Comparison of ENCODE assay signal across 16 mouse cellular contexts in the genomic region with DNA sequence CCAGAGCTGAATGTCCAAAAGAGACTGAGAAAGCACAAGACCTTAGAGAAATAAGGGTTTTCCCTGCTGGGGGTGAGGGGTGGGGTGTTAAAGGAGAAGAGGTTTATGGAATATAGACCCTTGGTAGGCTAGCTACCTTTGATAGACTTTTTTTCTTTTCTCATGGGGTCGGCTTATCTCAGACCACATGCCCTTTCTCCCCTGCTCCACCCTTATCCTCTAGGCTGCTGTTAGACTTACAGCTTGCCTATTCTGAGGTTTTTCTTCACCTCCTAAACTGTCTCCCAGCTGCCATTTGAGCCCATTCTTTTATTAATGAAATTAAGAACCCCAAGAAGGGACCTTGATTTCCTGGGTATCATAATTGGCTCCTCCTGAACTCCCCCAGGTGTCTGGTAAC. TPM values are rescaled to one million over a fixed set of nuclear protein-coding genes. Genes with fewer than 3 reads are reported as not detected.
DNase-seq lines count a peak whose midpoint lies in the region; ATAC-seq and TF ChIP-seq lines count a peak whose summit lies in the region.
"Had no signal": no experiment of that assay in that cellular context is flagged by ENCODE, and none has a peak within 500 bp of the region (broad histone marks: within the 10 kb centered on the region; RNA-seq: fewer than 3 reads in every experiment).

No protein-coding gene starts in this region.

- no peak for DNase-seq in heart, embryonic 10.5 days (ENCODE audit: low spot score)
- DNase-seq in heart, postnatal 14 days: no peak
- no peak for DNase-seq in kidney, postnatal 0 days (ENCODE audit: low spot score)
- DNase-seq in kidney, postnatal 4 days: no peak
- DNase-seq in limb, embryonic 11.5 days (ENCODE audit: low spot score): no peak
- no peak for DNase-seq in liver, postnatal 0 days
- no peak for DNase-seq in kidney, adult 8-10 months
- DNase-seq: adrenal gland, postnatal 25 days had no signal

- peak overlapping the region; percentile 87; the same call in 1 of the 2 replicates for H3K27ac ChIP-seq in heart, embryonic 10.5 days
- H3K27ac ChIP-seq in kidney, postnatal 0 days: no peak overlapping the region
- no peak overlapping the region for H3K27ac ChIP-seq in limb, embryonic 11.5 days (replicated peaks; ENCODE audit: low read depth, low read length)
- peak overlapping the region; percentile 83 for H3K27ac ChIP-seq in liver, postnatal 0 days (ENCODE audit: low read depth)

- no peaks in the 10 kb centered on the region for H3K36me3 ChIP-seq in heart, embryonic 10.5 days
- H3K36me3 ChIP-seq in kidney, postnatal 0 days (ENCODE audit: insufficient read depth, low read length): no peaks in the 10 kb centered on the region
- H3K36me3 ChIP-seq in limb, embryonic 11.5 days (ENCODE audit: control insufficient read depth, insufficient read depth, low read length): no peaks in the 10 kb centered on the region
- no peaks in the 10 kb centered on the region for H3K36me3 ChIP-seq in liver, postnatal 0 days (replicated peaks; ENCODE audit: insufficient read depth, low read length)
- H3K36me3 ChIP-seq: G1E had no signal

- peaks cover 12% of the 10 kb centered on the region for H3K4me1 ChIP-seq in heart, embryonic 10.5 days
- H3K4me1 ChIP-seq in kidney, postnatal 0 days (replicated peaks; ENCODE audit: insufficient read depth, low read length): peaks cover 6% of the 10 kb centered on the region; the same call in 1 of the 2 replicates
- H3K4me1 ChIP-seq in limb, embryonic 11.5 days (ENCODE audit: control insufficient read depth, insufficient read depth, low read length): no peaks in the 10 kb centered on the region
- H3K4me1 ChIP-seq in liver, postnatal 0 days (ENCODE audit: insufficient read depth): peaks cover 25% of the 10 kb centered on the region

- intact Hi-C loops in heart, postnatal 14 days (cut with DNase I): no loop called here

- peak overlapping the region; percentile 56; the same call in 1 of the 2 replicates for H3K4me3 ChIP-seq in heart, embryonic 10.5 days
- H3K4me3 ChIP-seq in kidney, postnatal 0 days (replicated peaks; ENCODE audit: low read depth, low read length): no peak overlapping the region; the same call in 1 of the 2 replicates
- H3K4me3 ChIP-seq in limb, embryonic 11.5 days (ENCODE audit: low read depth, low read length): no peak overlapping the region
- peak overlapping the region; percentile 43 for H3K4me3 ChIP-seq in liver, postnatal 0 days (ENCODE audit: low read depth, low read length)
- H3K4me3 ChIP-seq: myocyte had no signal

- 68% methylated on average over 1 of the region's 1 CpGs for WGBS in heart, embryonic 10.5 days
- 82% methylated on average over 1 of the region's 1 CpGs for WGBS in kidney, postnatal 0 days
- WGBS in limb, embryonic 11.5 days: 60% methylated on average over 1 of the region's 1 CpGs
- WGBS in liver, postnatal 0 days (ENCODE audit: insufficient replicate concordance): 36% methylated on average over 1 of the region's 1 CpGs

- H3K9ac ChIP-seq in kidney, postnatal 0 days (ENCODE audit: low read depth, low read length): no peak overlapping the region
- H3K9ac ChIP-seq in limb, embryonic 11.5 days (ENCODE audit: low read length): no peak overlapping the region; the same call in 1 of the 2 replicates
- H3K9ac ChIP-seq in liver, postnatal 0 days (replicated peaks): peak overlapping the region; percentile 68

- H3K27me3 ChIP-seq in heart, embryonic 10.5 days (ENCODE audit: insufficient read depth, poor library complexity, severe bottlenecking): 0 out of 2 replicates have a peak, but pooled peaks cover 4% of the 10 kb centered on the region
- H3K27me3 ChIP-seq in kidney, postnatal 0 days (ENCODE audit: insufficient read depth, low read length): no peaks in the 10 kb centered on the region
- no peaks in the 10 kb centered on the region for H3K27me3 ChIP-seq in limb, embryonic 11.5 days (ENCODE audit: control insufficient read depth, insufficient read depth, low read length)
- H3K27me3 ChIP-seq in liver, postnatal 0 days (ENCODE audit: insufficient read depth, low read length): no peaks in the 10 kb centered on the region

- no peaks in the 10 kb centered on the region for H3K9me3 ChIP-seq in heart, embryonic 10.5 days
- H3K9me3 ChIP-seq in kidney, postnatal 0 days (replicated peaks; ENCODE audit: low read length): no peaks in the 10 kb centered on the region
- no peaks in the 10 kb centered on the region for H3K9me3 ChIP-seq in limb, embryonic 11.5 days (ENCODE audit: control insufficient read depth, low read length)
- no peaks in the 10 kb centered on the region for H3K9me3 ChIP-seq in liver, postnatal 0 days (ENCODE audit: low read length)
- H3K9me3 ChIP-seq: G1E; megakaryocyte, embryonic 14.5 days had no signal

- TF ChIP-seq CTCF in kidney, postnatal 0 days (IDR thresholded peaks at IDR 0.05; ENCODE audit: low read depth): no peak
- no peak for TF ChIP-seq CTCF in liver, postnatal 0 days (IDR thresholded peaks at IDR 0.05; ENCODE audit: low read depth)

- TF ChIP-seq EP300 in liver, postnatal 0 days (IDR thresholded peaks at IDR 0.05; ENCODE audit: low read depth): peak; percentile 65; the same call in 1 of the 2 replicates

- H3K4me2 ChIP-seq in kidney, postnatal 0 days (ENCODE audit: low read length): peak overlapping the region; percentile 58; the same call in 1 of the 2 replicates
- H3K4me2 ChIP-seq in limb, embryonic 11.5 days (ENCODE audit: low read depth, severe bottlenecking): peak overlapping the region; percentile 36; the same call in 1 of the 2 replicates
- H3K4me2 ChIP-seq in liver, postnatal 0 days (ENCODE audit: low read depth, low read length): peak overlapping the region; percentile 84

- ATAC-seq in kidney, postnatal 0 days (replicated peaks; ENCODE audit: low FRiP score, low read depth): no peak
- no peak for ATAC-seq in limb, embryonic 11.5 days (ENCODE audit: insufficient number of reproducible peaks, low FRiP score, low TSS enrichment, low read depth)
- ATAC-seq in liver, postnatal 0 days: peak; percentile 59
- no peak for ATAC-seq in CD4-positive, CD25-positive, alpha-beta regulatory T cell, adult 4 months

RNA-seq across cellular contexts. Expression of a gene that starts 3.9 kb away (rescaled TPM):
- polyA plus RNA-seq in heart, embryonic 10.5 days (2016; fragmentation: Nextera tagmentation; extraction: Ambion mirVana): not detected in 2 replicates
- not detected for total RNA-seq in heart, postnatal 14 days (2021)
- 0.16 TPM in 1 of 2 replicates, not detected in the other for polyA plus RNA-seq in kidney, postnatal 0 days (2015; fragmentation: Nextera tagmentation; extraction: Ambion mirVana)
- not detected in 2 replicates for polyA plus RNA-seq in limb, embryonic 11.5 days (2014; fragmentation: Nextera tagmentation; extraction: Ambion mirVana)
- polyA plus RNA-seq in liver, postnatal 0 days (2015; fragmentation: Nextera tagmentation; extraction: Ambion mirVana): 7.9 and 9.9 TPM in 2 replicates
- polyA plus RNA-seq in CD4-positive, CD25-positive, alpha-beta regulatory T cell, adult 4 months (2017; shearing (Covaris generic)): not detected
- total RNA-seq: adrenal gland, postnatal 25 days; granulocyte monocyte progenitor cell, adult 5-6 weeks; left cerebral cortex, adult 18-20 months had no signal
- polyA plus RNA-seq: embryonic facial prominence, embryonic 14.5 days; G1E; large intestine, adult 2 months; myocyte had no signal

RNA-seq across cellular contexts. Expression of a gene that starts 9.8 kb away (rescaled TPM):
- polyA plus RNA-seq in heart, embryonic 10.5 days (2016; fragmentation: Nextera tagmentation; extraction: Ambion mirVana): 3.9 and 5.4 TPM in 2 replicates
- total RNA-seq in heart, postnatal 14 days (2021): 1 to 10 TPM; 3.5 to 3.9 TPM
- polyA plus RNA-seq in kidney, postnatal 0 days (2015; fragmentation: Nextera tagmentation; extraction: Ambion mirVana): 3.8 and 4.3 TPM in 2 replicates
- 8.7 and 11.1 TPM in 2 replicates for polyA plus RNA-seq in limb, embryonic 11.5 days (2014; fragmentation: Nextera tagmentation; extraction: Ambion mirVana)
- 2.8 and 3.1 TPM in 2 replicates for polyA plus RNA-seq in liver, postnatal 0 days (2015; fragmentation: Nextera tagmentation; extraction: Ambion mirVana)
- polyA plus RNA-seq in CD4-positive, CD25-positive, alpha-beta regulatory T cell, adult 4 months (2017; shearing (Covaris generic)): 10 to 100 TPM in 1 of 2 experiments, 1 to 10 TPM in 1; 8.2 to 10.6 TPM

RNA-seq across cellular contexts. Expression of a gene that starts 24.9 kb away (rescaled TPM):
- polyA plus RNA-seq in heart, embryonic 10.5 days (2016; fragmentation: Nextera tagmentation; extraction: Ambion mirVana): 169 and 213 TPM in 2 replicates
- 100 to 1,000 TPM; 150 to 151 TPM for total RNA-seq in heart, postnatal 14 days (2021)
- 238 and 249 TPM in 2 replicates for polyA plus RNA-seq in kidney, postnatal 0 days (2015; fragmentation: Nextera tagmentation; extraction: Ambion mirVana)
- polyA plus RNA-seq in limb, embryonic 11.5 days (2014; fragmentation: Nextera tagmentation; extraction: Ambion mirVana): 269 and 275 TPM in 2 replicates
- 85.3 and 96.0 TPM in 2 replicates for polyA plus RNA-seq in liver, postnatal 0 days (2015; fragmentation: Nextera tagmentation; extraction: Ambion mirVana)
- 10 to 100 TPM in 1 of 2 experiments, 1 to 10 TPM in 1; 10.0 to 18.7 TPM for polyA plus RNA-seq in CD4-positive, CD25-positive, alpha-beta regulatory T cell, adult 4 months (2017; shearing (Covaris generic))

RNA-seq across cellular contexts. Expression of a gene that starts 34.9 kb away (rescaled TPM):
- 4.8 and 9.8 TPM in 2 replicates for polyA plus RNA-seq in heart, embryonic 10.5 days (2016; fragmentation: Nextera tagmentation; extraction: Ambion mirVana)
- total RNA-seq in heart, postnatal 14 days (2021): 10 to 100 TPM in 1 of 2 experiments, 1 to 10 TPM in 1; 3.9 to 14.1 TPM
- polyA plus RNA-seq in kidney, postnatal 0 days (2015; fragmentation: Nextera tagmentation; extraction: Ambion mirVana): 43.9 and 45.8 TPM in 2 replicates
- polyA plus RNA-seq in limb, embryonic 11.5 days (2014; fragmentation: Nextera tagmentation; extraction: Ambion mirVana): 8.8 and 11.1 TPM in 2 replicates
- 4.9 and 10.0 TPM in 2 replicates for polyA plus RNA-seq in liver, postnatal 0 days (2015; fragmentation: Nextera tagmentation; extraction: Ambion mirVana)
- 1 to 10 TPM; 4.9 to 6.6 TPM for polyA plus RNA-seq in CD4-positive, CD25-positive, alpha-beta regulatory T cell, adult 4 months (2017; shearing (Covaris generic))
- polyA plus RNA-seq: G1E had no signal

RNA-seq across cellular contexts. Expression of a gene that starts 40.7 kb away (rescaled TPM):
- polyA plus RNA-seq in heart, embryonic 10.5 days (2016; fragmentation: Nextera tagmentation; extraction: Ambion mirVana): 15.5 and 15.9 TPM in 2 replicates
- total RNA-seq in heart, postnatal 14 days (2021): 10 to 100 TPM; 22.0 to 28.0 TPM
- 40.9 and 41.2 TPM in 2 replicates for polyA plus RNA-seq in kidney, postnatal 0 days (2015; fragmentation: Nextera tagmentation; extraction: Ambion mirVana)
- polyA plus RNA-seq in limb, embryonic 11.5 days (2014; fragmentation: Nextera tagmentation; extraction: Ambion mirVana): 17.9 and 19.2 TPM in 2 replicates
- polyA plus RNA-seq in liver, postnatal 0 days (2015; fragmentation: Nextera tagmentation; extraction: Ambion mirVana): 14.3 and 14.8 TPM in 2 replicates
- 10 to 100 TPM in 1 of 2 experiments, 1 to 10 TPM in 1; 9.6 to 10.3 TPM for polyA plus RNA-seq in CD4-positive, CD25-positive, alpha-beta regulatory T cell, adult 4 months (2017; shearing (Covaris generic))

Comparison
In these comparisons a context has a peak if more than half of its experiments do, and no peak if none do; other contexts are left out.
1. H3K27ac ChIP-seq: peak in heart, embryonic 10.5 days (single experiment) and liver, postnatal 0 days (single experiment); none in kidney, postnatal 0 days (single experiment) and limb, embryonic 11.5 days (single experiment).
2. H3K4me3 ChIP-seq: peak in heart, embryonic 10.5 days (single experiment) and liver, postnatal 0 days (single experiment); none in kidney, postnatal 0 days (single experiment) and limb, embryonic 11.5 days (single experiment).
3. Peak in every context shown above with its lines, with median percentiles within 50 percentile points of each other: H3K4me2 ChIP-seq.